Mouse (Mus musculus) heart, adult 8-10 months (tissue): ENCODE measurements around the gene Chpf. TPM values are rescaled to one million over a fixed set of nuclear protein-coding genes. Genes with fewer than 3 reads are reported as not detected.

Experiments used
- DNase-seq: peaks from one replicate; pipeline ENCODE4 v3.0.0; 2022; ENCODE audit warnings: low spot score
- total RNA-seq, 4 experiments: library from RNA; stranded (reverse); gene quantifications; 2 replicates each; pipeline ENCODE4 v1.2.4; 2022

Gene Chpf
- total RNA-seq, 4 experiments from 2014 or later = 22.4 to 23.9 (median 23.6) TPM

- DNase-seq = no peak
These were observed 20.3 kb upstream of the Chpf start for GRCm38 (mm10) chr1:75499441-75499840.

- no peak for DNase-seq
These were observed 19.8 kb upstream of the Chpf start for GRCm38 (mm10) chr1:75498897-75499296.

GRCm38 (mm10) chr1:75494878-75495548 is 15.9 kb upstream of the Chpf start:
- DNase-seq = no peak

GRCm38 (mm10) chr1:75492579-75493170 is 13.6 kb upstream of the Chpf start:
- no peak for DNase-seq

- DNase-seq = no peak
These were observed 11.9 kb upstream of the Chpf start for GRCm38 (mm10) chr1:75490785-75491551.

- DNase-seq = no peak
These were observed 8.5 kb upstream of the Chpf start for GRCm38 (mm10) chr1:75487405-75488161.

- DNase-seq = no peak
These were observed 7.9 kb upstream of the Chpf start for GRCm38 (mm10) chr1:75487040-75487404.

- DNase-seq = no peak
These were observed 7.5 kb upstream of the Chpf start for GRCm38 (mm10) chr1:75486561-75486960.

GRCm38 (mm10) chr1:75480735-75481134 is 1.6 kb upstream of the Chpf start:
- no peak for DNase-seq

GRCm38 (mm10) chr1:75480036-75480435 is 929 bp upstream of the Chpf start:
- DNase-seq = no peak

- DNase-seq = no peak
These were observed 505 bp upstream of the Chpf start for GRCm38 (mm10) chr1:75479635-75479989.

GRCm38 (mm10) chr1:75478497-75478896 is 610 bp downstream of the Chpf start:
- DNase-seq = no peak

GRCm38 (mm10) chr1:75477966-75478290 is 1.2 kb downstream of the Chpf start:
- DNase-seq = no peak

- DNase-seq = no peak
These were observed 1.7 kb downstream of the Chpf start for GRCm38 (mm10) chr1:75477264-75477965.

- DNase-seq = no peak
These were observed 2.7 kb downstream of the Chpf start for GRCm38 (mm10) chr1:75476441-75476840.

- DNase-seq = no peak
These were observed 9.8 kb downstream of the Chpf start for GRCm38 (mm10) chr1:75469287-75469825.

- peak; percentile 76 for DNase-seq
These were observed 11.7 kb downstream of the Chpf start for GRCm38 (mm10) chr1:75467215-75467927.

- DNase-seq = no peak
These were observed 15.4 kb downstream of the Chpf start for GRCm38 (mm10) chr1:75463652-75464204.

- no peak for DNase-seq
These were observed 16.5 kb downstream of the Chpf start for GRCm38 (mm10) chr1:75462636-75463035.

GRCm38 (mm10) chr1:75460297-75460696 is 18.8 kb downstream of the Chpf start:
- DNase-seq = no peak
